Mouse (Mus musculus) hindlimb bud, embryonic 11.5 days (tissue): ENCODE results near the gene Mcam.
"Not testable (repeated sequence)": the region's sequence is repeated elsewhere in the genome, so short reads cannot be mapped to it uniquely, and the experiment has no call there.

Source experiments
- DNase-seq: peaks from one replicate; pipeline ENCODE4 v3.0.0-alpha.2; 2012; ENCODE audit warnings: low read depth, low spot score; ENCODE audit errors: extremely low spot score

The Mcam gene

GRCm38 (mm10) chr9:44108269-44109055 is 25.8 kb upstream of the Mcam start:
- DNase-seq, result no peak

DNA sequence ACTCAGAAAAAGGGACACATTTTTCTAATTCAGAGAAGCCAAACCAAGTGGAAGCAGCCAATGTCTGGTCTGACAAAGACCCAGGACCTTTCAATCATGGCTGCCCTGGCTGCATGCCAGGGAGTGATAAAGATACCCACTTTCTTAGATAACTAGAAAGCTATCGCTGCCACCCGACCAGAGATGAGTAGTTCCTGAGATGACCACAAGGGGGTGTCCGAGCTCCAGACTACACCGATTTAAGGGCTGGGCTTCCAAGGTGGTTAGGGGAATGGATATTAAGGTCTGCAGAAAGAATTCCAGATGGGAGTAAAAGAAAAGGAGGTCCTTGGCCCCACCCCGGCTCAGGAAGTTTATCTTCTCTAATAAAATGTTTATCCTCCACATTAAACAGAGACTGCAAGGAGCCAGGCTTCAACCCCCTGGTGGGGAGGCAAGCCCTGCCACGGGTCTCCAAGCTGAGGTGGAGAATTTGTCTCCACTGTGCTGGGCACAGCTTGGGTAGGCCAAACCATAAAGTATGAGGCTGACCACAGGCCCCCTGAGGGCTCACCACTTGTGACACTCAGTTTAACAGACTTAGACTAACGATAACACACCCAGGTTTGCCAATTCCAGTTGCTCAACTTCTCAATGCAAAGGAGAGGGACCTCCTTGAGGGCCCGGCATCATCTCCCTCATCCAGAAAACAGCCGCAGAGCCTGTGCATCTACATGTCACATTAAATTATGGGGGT is 24.7 kb upstream of the Mcam start:
- DNase-seq, result no peak

- not testable (repeated sequence) for DNase-seq
Measured at GRCm38 (mm10) chr9:44111909-44112308, 22.4 kb upstream of the Mcam start.

- DNase-seq, result peak; percentile 94
Measured at GRCm38 (mm10) chr9:44113105-44113789, 21.0 kb upstream of the Mcam start, which contains the start of the genes Gm49380 and Rnf26. TSS of gene Gm49380 (minus strand) at chr9:44113500. TSS of gene Rnf26 (minus strand) at chr9:44113517.

GRCm38 (mm10) chr9:44114453-44114852 is 19.8 kb upstream of the Mcam start:
- DNase-seq, result no peak

- no peak for DNase-seq
Measured at GRCm38 (mm10) chr9:44115599-44115998, 18.7 kb upstream of the Mcam start.

GRCm38 (mm10) chr9:44116182-44116581 is 18.1 kb upstream of the Mcam start:
- DNase-seq, result no peak

GRCm38 (mm10) chr9:44119011-44119410 is 15.3 kb upstream of the Mcam start:
- no peak for DNase-seq

DNA sequence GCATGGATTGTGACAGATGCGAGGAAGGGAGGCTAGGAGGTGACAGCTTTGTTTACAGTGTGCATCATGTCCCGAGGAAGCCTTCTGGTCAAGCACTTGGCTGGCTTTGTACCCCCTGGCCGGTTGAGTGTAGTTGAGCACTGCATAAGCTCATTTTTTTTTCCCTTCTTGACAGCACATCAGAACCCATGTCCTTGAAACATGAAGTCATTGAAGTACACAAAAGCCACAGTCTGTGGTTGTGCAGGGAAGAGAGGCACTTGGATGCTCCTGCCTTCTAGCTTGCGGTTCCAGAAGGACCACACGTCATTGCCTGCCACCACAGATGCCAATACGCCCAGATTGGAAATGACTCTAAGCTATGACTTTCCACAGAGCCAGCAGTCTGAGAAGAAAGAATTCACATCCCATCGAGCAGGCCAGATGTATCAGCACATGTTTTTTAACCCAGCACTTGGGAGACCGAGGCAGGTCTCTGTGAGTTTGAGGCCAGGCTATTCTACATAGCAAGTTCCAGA is 14.3 kb upstream of the Mcam start:
- no peak for DNase-seq

DNA sequence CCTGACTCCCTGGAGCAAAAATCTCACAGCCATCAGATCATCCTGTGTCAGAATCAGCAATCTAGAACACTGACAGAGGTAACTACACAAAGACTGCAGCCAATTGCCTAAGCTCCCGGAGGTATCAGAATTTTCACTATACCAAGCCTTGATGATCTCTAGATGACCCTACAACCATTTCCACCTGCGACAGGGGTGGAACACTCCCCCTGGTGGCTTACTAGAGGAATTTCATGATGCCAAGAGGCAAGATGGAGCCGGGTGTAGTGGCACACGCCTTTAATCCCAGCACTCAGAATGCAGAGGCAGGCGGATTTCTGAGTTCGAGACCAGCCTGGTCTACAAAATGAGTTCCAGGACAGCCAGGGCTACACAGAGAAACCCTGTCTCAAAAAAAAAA is 10.0 kb upstream of the Mcam start:
- DNase-seq, result no peak

DNA sequence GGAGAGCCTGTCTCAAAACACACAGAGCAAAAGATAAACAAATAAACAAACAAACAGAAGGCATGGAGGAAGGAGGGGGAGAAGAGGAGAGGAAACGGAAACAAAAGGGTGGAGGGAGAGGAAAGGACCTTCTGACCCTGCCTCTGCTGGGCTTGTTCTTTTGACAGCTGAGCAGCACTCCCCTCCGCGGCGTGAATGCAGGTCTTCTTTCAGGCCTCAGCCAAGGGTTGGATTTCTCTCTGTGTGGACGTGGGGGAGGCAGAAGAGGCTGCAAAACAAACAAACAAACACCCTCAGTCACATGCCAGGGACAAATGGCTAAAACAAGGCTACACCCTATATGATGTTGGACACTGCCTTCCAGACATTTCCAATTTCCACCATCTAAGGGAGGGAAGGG is 9.2 kb upstream of the Mcam start:
- no peak for DNase-seq

DNA sequence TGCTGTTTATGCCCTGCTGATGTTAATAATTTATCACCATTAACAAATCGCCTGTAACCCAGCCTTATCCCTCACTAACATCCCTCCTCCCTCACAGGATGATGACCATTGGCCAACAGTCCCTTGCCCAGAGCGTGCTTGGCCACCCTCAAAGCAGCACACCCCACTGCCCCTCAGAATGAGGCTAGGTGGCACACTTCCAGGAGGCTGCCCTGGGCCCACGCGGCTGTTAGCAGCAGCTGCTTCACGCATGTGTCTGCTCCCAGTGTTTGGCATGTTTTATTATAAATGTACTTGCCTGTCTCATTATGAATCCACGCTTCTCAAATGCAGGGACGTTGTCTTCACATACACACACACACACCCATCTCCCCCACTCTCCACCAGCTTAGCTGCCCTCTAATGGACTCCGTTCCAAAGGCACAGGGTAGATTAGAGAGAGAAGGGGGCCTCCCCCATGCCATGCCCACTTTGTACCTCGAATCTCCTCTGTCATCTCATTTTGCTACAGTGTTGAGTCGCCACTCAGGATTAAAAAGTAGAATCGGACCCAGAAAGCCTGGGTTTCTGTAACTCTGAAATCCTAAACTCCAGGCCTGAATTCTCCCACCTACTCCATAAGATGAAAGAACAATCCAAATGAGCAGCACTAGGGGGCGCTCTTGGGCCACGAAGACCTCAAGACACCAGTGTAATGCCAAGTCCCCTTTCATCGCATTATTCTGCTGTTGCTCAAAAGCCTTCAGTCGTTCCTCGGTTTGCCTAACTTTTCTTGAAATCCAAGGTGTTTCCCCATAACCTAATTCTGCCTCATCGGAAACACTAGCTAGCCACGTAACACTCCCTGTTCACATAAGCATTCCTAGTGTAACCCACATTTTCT is 8.5 kb upstream of the Mcam start:
- peak; percentile 85 for DNase-seq

GRCm38 (mm10) chr9:44126746-44127145 is 7.5 kb upstream of the Mcam start:
- no peak for DNase-seq

GRCm38 (mm10) chr9:44127351-44127801 is 6.9 kb upstream of the Mcam start:
- DNase-seq, result no peak

DNA sequence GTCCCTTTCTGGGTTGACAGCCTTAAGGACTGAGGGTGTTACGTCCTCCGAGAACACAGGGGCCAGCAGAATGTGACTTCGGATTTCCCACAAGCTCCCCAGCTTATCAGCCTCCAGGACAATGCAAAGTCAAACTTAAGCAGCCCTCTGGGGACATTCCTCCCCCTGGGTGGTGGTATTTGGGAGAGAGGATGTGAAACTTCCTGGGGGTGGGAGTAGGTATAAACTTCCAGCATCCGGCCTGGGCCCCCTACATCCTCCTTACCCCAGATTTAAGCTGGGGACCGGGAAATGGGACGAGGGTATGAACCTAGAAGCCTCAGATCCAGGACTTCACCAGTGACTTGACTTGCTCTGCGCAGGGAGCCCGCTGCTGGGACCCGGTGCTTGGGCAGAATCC is 4.6 kb upstream of the Mcam start:
- DNase-seq, result no peak

GRCm38 (mm10) chr9:44130034-44130433 is 4.2 kb upstream of the Mcam start:
- DNase-seq, result no peak

DNA sequence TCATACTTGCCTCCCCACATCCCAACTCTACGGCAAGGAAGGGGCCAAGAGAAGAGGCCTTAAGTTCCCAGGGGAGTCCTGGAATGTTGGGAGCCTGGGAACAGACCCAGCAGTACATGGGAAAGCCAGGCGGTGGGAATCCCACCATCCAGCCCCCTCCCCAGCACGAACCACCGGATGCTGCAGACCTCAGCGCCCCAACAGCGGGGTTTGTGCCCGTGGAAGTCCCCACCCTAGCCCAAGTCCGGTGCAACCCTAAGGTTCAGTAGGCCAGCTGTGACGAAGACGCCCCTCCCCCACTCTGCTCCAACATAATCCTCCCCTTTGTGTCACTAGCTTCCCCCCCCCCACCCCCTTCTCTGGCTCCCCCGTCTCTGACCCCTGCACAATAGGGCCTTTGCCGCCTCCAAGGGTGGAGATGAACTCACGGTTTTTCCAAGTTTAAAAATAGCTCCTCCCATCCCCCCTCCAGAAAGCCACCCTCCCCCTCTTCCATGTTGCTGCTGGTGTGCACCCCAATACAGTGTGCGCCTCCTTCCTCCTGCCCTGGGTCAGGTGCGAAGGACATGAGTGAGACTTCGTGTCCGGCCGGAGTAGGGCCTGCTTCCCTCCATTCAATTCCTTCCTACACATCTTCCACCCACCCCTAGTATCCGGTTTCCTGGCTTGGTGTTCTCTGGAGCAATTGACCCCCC is 3.5 kb upstream of the Mcam start:
- DNase-seq, result no peak

GRCm38 (mm10) chr9:44131276-44131590 is 3.0 kb upstream of the Mcam start:
- no peak for DNase-seq

DNA sequence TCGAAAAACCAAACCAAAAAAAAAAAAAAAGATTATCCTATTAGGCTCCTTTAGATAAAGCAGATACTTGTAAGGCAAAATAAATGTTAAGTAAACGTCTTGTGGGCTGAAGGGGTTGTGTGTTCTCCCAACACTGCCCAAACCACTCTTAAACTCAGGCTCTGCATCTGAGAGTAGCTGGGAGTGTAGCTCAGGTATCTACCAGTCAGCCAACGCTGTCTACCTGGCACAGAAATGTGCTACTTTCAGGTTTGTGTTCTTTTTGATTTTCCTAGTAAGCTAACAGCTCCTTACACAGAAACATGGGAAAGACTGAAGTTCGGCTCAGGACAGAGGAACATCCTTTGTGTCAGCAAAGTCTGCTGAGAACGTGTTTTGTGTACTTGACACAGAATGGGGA is 2.1 kb upstream of the Mcam start:
- DNase-seq, result no peak

DNA sequence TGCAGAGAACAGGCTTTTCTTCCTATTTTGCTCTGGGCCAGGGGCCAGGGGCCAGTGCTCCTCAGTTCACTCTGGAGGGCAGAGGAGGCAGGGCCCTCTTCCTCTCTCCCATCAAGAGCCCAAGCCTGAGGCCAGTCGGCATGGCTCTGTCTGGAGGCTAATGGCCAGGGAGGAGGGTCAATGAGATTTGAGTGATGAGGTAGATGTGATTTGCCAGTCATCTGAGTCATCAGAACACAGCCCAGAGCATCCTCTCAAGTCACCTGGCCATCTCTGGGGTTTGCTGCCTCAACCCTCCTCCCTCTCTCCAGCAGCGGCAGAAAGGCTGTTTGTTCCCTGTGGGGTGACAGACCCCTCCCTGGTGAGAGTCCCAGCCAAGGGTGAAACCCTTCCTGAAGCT is 982 bp upstream of the Mcam start:
- no peak for DNase-seq
